Mouse (Mus musculus): ENCODE measurements around the gene Hoxa4. TPM values are rescaled to one million over a fixed set of nuclear protein-coding genes. Genes with fewer than 3 reads are reported as not detected.

Gene Hoxa4
- total RNA-seq, 2 experiments from 2014 or later, result not detected

GRCm38 (mm10) chr6:52205221-52205620 lies 13.7 kb upstream of the Hoxa4 start:
- DNase-seq (ENCODE audit: low spot score in 2 of 2), result no peak

- DNase-seq (ENCODE audit: low spot score in 2 of 2), result no peak
Measured at GRCm38 (mm10) chr6:52204050-52204752, 12.6 kb upstream of the Hoxa4 start, which contains the start of gene Hoxa5. Hoxa5 (minus strand) TSS chr6:52204587.

- no peak for DNase-seq (ENCODE audit: low spot score in 2 of 2)
Measured at GRCm38 (mm10) chr6:52203371-52204049, 12.0 kb upstream of the Hoxa4 start.

GRCm38 (mm10) chr6:52203121-52203370 lies 11.5 kb upstream of the Hoxa4 start:
- no peak for DNase-seq (ENCODE audit: low spot score in 2 of 2)

- no peak for DNase-seq (ENCODE audit: low spot score in 2 of 2)
Measured at GRCm38 (mm10) chr6:52202362-52203120, 11.0 kb upstream of the Hoxa4 start.

GRCm38 (mm10) chr6:52201269-52201668 lies 9.7 kb upstream of the Hoxa4 start:
- DNase-seq (ENCODE audit: low spot score in 2 of 2), result no peak

- DNase-seq (ENCODE audit: low spot score in 2 of 2), result no peak
Measured at GRCm38 (mm10) chr6:52200751-52201250, 9.2 kb upstream of the Hoxa4 start.

- no peak for DNase-seq (ENCODE audit: low spot score in 2 of 2)
Measured at GRCm38 (mm10) chr6:52200073-52200750, 8.7 kb upstream of the Hoxa4 start.

GRCm38 (mm10) chr6:52197271-52197670 lies 5.7 kb upstream of the Hoxa4 start:
- no peak for DNase-seq (ENCODE audit: low spot score in 2 of 2)

GRCm38 (mm10) chr6:52196811-52197210 lies 5.3 kb upstream of the Hoxa4 start:
- no peak for DNase-seq (ENCODE audit: low spot score in 2 of 2)

GRCm38 (mm10) chr6:52194690-52195089 lies 3.1 kb upstream of the Hoxa4 start:
- DNase-seq (ENCODE audit: low spot score in 2 of 2), result no peak

- DNase-seq (ENCODE audit: low spot score in 2 of 2), result peak; percentile 51 to 67
Measured at GRCm38 (mm10) chr6:52191860-52192550, 452 bp upstream of the Hoxa4 start.

- DNase-seq (ENCODE audit: low spot score in 2 of 2), result no peak
Measured at GRCm38 (mm10) chr6:52190410-52190809, 1.1 kb downstream of the Hoxa4 start.

GRCm38 (mm10) chr6:52189909-52190308 lies 1.6 kb downstream of the Hoxa4 start:
- no peak for DNase-seq (ENCODE audit: low spot score in 2 of 2)

GRCm38 (mm10) chr6:52189172-52189591 lies 2.4 kb downstream of the Hoxa4 start:
- DNase-seq (ENCODE audit: low spot score in 2 of 2), result no peak

- no peak for DNase-seq (ENCODE audit: low spot score in 2 of 2)
Measured at GRCm38 (mm10) chr6:52186500-52186899, 5.1 kb downstream of the Hoxa4 start.

- no peak for DNase-seq (ENCODE audit: low spot score in 2 of 2)
Measured at GRCm38 (mm10) chr6:52185834-52186233, 5.7 kb downstream of the Hoxa4 start.

GRCm38 (mm10) chr6:52185222-52185621 lies 6.3 kb downstream of the Hoxa4 start:
- DNase-seq (ENCODE audit: low spot score in 2 of 2), result no peak

GRCm38 (mm10) chr6:52184668-52185067 lies 6.9 kb downstream of the Hoxa4 start:
- DNase-seq (ENCODE audit: low spot score in 2 of 2), result no peak

- no peak for DNase-seq (ENCODE audit: low spot score in 2 of 2)
Measured at GRCm38 (mm10) chr6:52183311-52184080, 8.1 kb downstream of the Hoxa4 start.

Data from layer of hippocampus, postnatal 10 days (tissue).